Mouse (Mus musculus): ENCODE measurements around the gene Amd1. TPM values are rescaled to one million over a fixed set of nuclear protein-coding genes. Genes with fewer than 3 reads are reported as not detected.

Gene Amd1
- polyA plus RNA-seq, 1 experiment from 2014 or later: 110 TPM

DNA sequence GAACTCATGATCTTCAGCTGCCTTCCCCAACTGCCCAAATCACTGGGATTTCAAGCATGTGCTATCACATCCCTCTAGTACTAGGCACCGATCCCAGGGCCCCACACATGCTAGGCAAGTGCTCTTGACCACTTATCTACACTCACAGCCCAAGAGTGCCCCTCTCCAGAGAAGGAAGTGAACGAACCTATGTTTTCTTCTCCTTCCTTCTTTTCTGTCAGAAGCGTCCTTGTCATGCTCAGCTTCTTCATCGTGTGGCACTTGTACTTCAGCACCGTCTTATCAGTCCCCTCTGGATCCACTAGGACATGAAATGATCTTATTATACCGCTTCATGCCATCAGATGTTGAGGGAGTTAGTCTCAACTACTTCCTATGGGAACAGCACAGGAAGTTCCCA, 51.0 kb downstream of the Amd1 start:
- H3K9me3 ChIP-seq (ENCODE audit: control insufficient read depth, low read length): no peaks in the 10 kb centered on the region
- H3K27me3 ChIP-seq (ENCODE audit: control insufficient read depth, insufficient read depth, low read length): no peaks in the 10 kb centered on the region
- ATAC-seq (ENCODE audit: insufficient number of reproducible peaks, low FRiP score, low TSS enrichment, low read depth) (no peak), DNase-seq (ENCODE audit: low spot score) (no peak)
- H3K4me1 ChIP-seq (ENCODE audit: control insufficient read depth, insufficient read depth, low read length): no peaks in the 10 kb centered on the region
- H3K4me2 ChIP-seq (ENCODE audit: low read depth, severe bottlenecking): no peak overlapping the region
- H3K9ac ChIP-seq (ENCODE audit: low read length): no peak overlapping the region
- 92% methylated on average over 6 of the region's 6 CpGs for WGBS
- no peak overlapping the region for H3K27ac ChIP-seq (replicated peaks; ENCODE audit: low read depth, low read length)
- H3K36me3 ChIP-seq (ENCODE audit: control insufficient read depth, insufficient read depth, low read length): peaks cover 37% of the 10 kb centered on the region
- H3K4me3 ChIP-seq (ENCODE audit: low read depth, low read length): no peak overlapping the region

DNA sequence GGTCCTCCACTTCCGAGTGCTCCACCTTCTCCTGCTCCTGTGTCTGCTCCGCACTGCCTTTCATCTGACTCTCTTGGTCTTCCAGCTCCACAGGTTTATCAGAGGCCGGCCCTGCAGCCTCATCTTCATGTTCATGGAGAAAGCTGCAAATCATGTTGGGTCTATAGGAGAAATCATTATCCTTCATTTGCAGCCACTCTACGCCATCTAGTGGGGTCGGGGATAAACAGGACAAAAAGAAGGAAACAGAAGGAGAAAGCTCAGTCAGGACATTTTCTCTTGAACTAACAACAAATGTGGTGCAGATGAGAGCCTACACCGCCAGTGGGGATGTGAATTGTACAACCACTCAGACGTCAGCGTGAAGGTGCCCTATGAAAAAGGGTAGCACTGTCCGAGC, 52.4 kb downstream of the Amd1 start:
- Histone ChIP-seq H3K4me1 (ENCODE audit: control insufficient read depth, insufficient read depth, low read length) (no peaks in the 10 kb centered on the region), H3K9me3 (ENCODE audit: control insufficient read depth, low read length) (no peaks in the 10 kb centered on the region), H3K36me3 (ENCODE audit: control insufficient read depth, insufficient read depth, low read length) (peaks cover 37% of the 10 kb centered on the region), H3K27ac (replicated peaks; ENCODE audit: low read depth, low read length) (no peak overlapping the region), H3K9ac (ENCODE audit: low read length) (no peak overlapping the region), H3K27me3 (ENCODE audit: control insufficient read depth, insufficient read depth, low read length) (no peaks in the 10 kb centered on the region), H3K4me2 (ENCODE audit: low read depth, severe bottlenecking) (no peak overlapping the region), H3K4me3 (ENCODE audit: low read depth, low read length) (no peak overlapping the region)
- DNase-seq (ENCODE audit: low spot score) (no peak), ATAC-seq (ENCODE audit: insufficient number of reproducible peaks, low FRiP score, low TSS enrichment, low read depth) (no peak)
- 90% methylated on average over 9 of the region's 9 CpGs for WGBS

DNA sequence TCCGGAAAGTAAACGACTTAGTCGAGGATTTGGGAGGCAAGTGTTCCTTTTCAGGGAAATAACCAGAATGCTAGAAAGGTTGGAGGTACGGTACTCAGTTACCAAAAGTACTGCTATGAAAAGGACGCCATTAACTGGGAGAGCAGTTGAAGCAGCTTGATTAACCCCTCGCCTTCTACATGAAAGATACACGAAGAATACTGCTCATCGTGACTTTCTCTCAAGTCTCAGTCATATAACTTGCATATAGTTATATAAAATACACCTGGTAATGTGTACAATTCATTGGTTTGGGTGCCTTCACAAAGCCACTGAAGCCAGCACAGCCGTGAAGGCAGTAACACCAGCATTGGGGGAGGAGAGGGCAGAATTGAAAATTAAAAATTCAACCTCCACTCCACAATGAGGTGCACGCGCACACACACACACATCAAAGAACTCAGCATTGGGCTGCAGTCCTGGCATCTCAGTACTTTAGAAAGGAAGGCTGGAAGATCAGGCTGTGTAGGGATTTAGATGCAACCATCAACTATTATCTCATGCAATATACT, 54.7 kb downstream of the Amd1 start:
- peak; percentile 52; the same call in 1 of the 2 replicates for ATAC-seq (ENCODE audit: insufficient number of reproducible peaks, low FRiP score, low TSS enrichment, low read depth)
- WGBS: 34% methylated on average over 11 of the region's 11 CpGs
- H3K4me2 ChIP-seq (ENCODE audit: low read depth, severe bottlenecking): peak overlapping the region; percentile 62
- no peaks in the 10 kb centered on the region for H3K9me3 ChIP-seq (ENCODE audit: control insufficient read depth, low read length)
- peak overlapping the region; percentile 63; the same call in 1 of the 2 replicates for H3K9ac ChIP-seq (ENCODE audit: low read length)
- H3K4me1 ChIP-seq (ENCODE audit: control insufficient read depth, insufficient read depth, low read length): no peaks in the 10 kb centered on the region
- peak; percentile 27 for DNase-seq (ENCODE audit: low spot score)
- H3K4me3 ChIP-seq (ENCODE audit: low read depth, low read length): peak overlapping the region; percentile 59
- 0 out of 2 replicates have a peak overlapping the region, but pooled peaks have one; percentile 30 for H3K27ac ChIP-seq (replicated peaks; ENCODE audit: low read depth, low read length)
- H3K36me3 ChIP-seq (ENCODE audit: control insufficient read depth, insufficient read depth, low read length): peaks cover 33% of the 10 kb centered on the region
- H3K27me3 ChIP-seq (ENCODE audit: control insufficient read depth, insufficient read depth, low read length): no peaks in the 10 kb centered on the region

- peaks cover 33% of the 10 kb centered on the region for H3K36me3 ChIP-seq (ENCODE audit: control insufficient read depth, insufficient read depth, low read length)
- DNase-seq (ENCODE audit: low spot score) (peak; percentile 91), ATAC-seq (ENCODE audit: insufficient number of reproducible peaks, low FRiP score, low TSS enrichment, low read depth) (peak; percentile 88)
- peak within 1 kb of the TSS; percentile 59 for H3K4me3 ChIP-seq (ENCODE audit: low read depth, low read length)
- H3K4me1 ChIP-seq (ENCODE audit: control insufficient read depth, insufficient read depth, low read length): no peaks in the 10 kb centered on the region
- H3K9ac ChIP-seq (ENCODE audit: low read length): peak within 1 kb of the TSS; percentile 63
- H3K27me3 ChIP-seq (ENCODE audit: control insufficient read depth, insufficient read depth, low read length): no peaks in the 10 kb centered on the region
- H3K27ac ChIP-seq (replicated peaks; ENCODE audit: low read depth, low read length): 0 out of 2 replicates have a peak within 1 kb of the TSS, but pooled peaks have one; percentile 30
- H3K4me2 ChIP-seq (ENCODE audit: low read depth, severe bottlenecking): peak within 1 kb of the TSS; percentile 62
- under 1% methylated on average over 54 of the region's 54 CpGs for WGBS
- no peaks in the 10 kb centered on the region for H3K9me3 ChIP-seq (ENCODE audit: control insufficient read depth, low read length)
Observed at GRCm38 (mm10) chr10:40246374-40247165, 55.4 kb downstream of the Amd1 start, which contains the start of gene Rpf2. TSS of gene Rpf2 (minus strand) at chr10:40247036.

- Histone ChIP-seq H3K27ac (replicated peaks; ENCODE audit: low read depth, low read length) (no peak overlapping the region), H3K27me3 (ENCODE audit: control insufficient read depth, insufficient read depth, low read length) (no peaks in the 10 kb centered on the region), H3K9ac (ENCODE audit: low read length) (no peak overlapping the region), H3K4me2 (ENCODE audit: low read depth, severe bottlenecking) (no peak overlapping the region), H3K4me3 (ENCODE audit: low read depth, low read length) (no peak overlapping the region), H3K4me1 (ENCODE audit: control insufficient read depth, insufficient read depth, low read length) (no peaks in the 10 kb centered on the region), H3K36me3 (ENCODE audit: control insufficient read depth, insufficient read depth, low read length) (peaks cover 15% of the 10 kb centered on the region), H3K9me3 (ENCODE audit: control insufficient read depth, low read length) (no peaks in the 10 kb centered on the region)
- 93% methylated on average over 5 of the region's 5 CpGs for WGBS
- ATAC-seq (ENCODE audit: insufficient number of reproducible peaks, low FRiP score, low TSS enrichment, low read depth) (no peak), DNase-seq (ENCODE audit: low spot score) (no peak)
Observed at GRCm38 (mm10) chr10:40237826-40238225, 64.2 kb downstream of the Amd1 start.

Other genes starting within 250 kb of the Amd1 start
- 11.0 and 11.2 TPM in 2 replicates for gene Slc16a10, start 159.9 kb downstream of the Amd1 start, polyA plus RNA-seq (2014; fragmentation: Nextera tagmentation; extraction: Ambion mirVana)
- gene Rpf2, start 55.1 kb downstream of the Amd1 start, polyA plus RNA-seq (2014; fragmentation: Nextera tagmentation; extraction: Ambion mirVana): 74.8 and 76.4 TPM in 2 replicates
- 184 TPM in 2 replicates for gene Gtf3c6, start 44.1 kb downstream of the Amd1 start, polyA plus RNA-seq (2014; fragmentation: Nextera tagmentation; extraction: Ambion mirVana)
- gene Cdk19, start 37.4 kb upstream of the Amd1 start, polyA plus RNA-seq (2014; fragmentation: Nextera tagmentation; extraction: Ambion mirVana): 11.4 and 11.5 TPM in 2 replicates